Mouse (Mus musculus) embryo, embryonic 10 days (tissue): ENCODE measurements at regions not wholly inside any gene's neighbourhood (a gene's known extent, or its start where the extent isn't known, plus 50 kb on each side); places are given as distances from the start of the nearest gene placed in this dataset.

ENCODE experiments used
- DNase-seq: peaks from one replicate; pipeline ENCODE4 v3.0.0-alpha.2; 2015; ENCODE audit warnings: low spot score

GRCm38 (mm10) chr2:113959025-113959767, 54.2 kb downstream of the Gjd2 start:
- DNase-seq, result no peak

- DNase-seq, result no peak
Observed at GRCm38 (mm10) chr2:113952480-113952879, 60.9 kb downstream of the Gjd2 start.

- no peak for DNase-seq
Observed at GRCm38 (mm10) chr2:113949296-113949990, 64.0 kb downstream of the Gjd2 start.

- DNase-seq, result no peak
Observed at GRCm38 (mm10) chr2:113931689-113932088, 81.7 kb downstream of the Gjd2 start.

GRCm38 (mm10) chr2:113930948-113931347, 82.5 kb downstream of the Gjd2 start:
- no peak for DNase-seq

- DNase-seq, result no peak
Observed at GRCm38 (mm10) chr2:113929650-113930049, 81.2 kb upstream of the Arhgap11a start.

- DNase-seq, result no peak
Observed at GRCm38 (mm10) chr2:113924138-113924537, 75.7 kb upstream of the Arhgap11a start.

GRCm38 (mm10) chr2:113918913-113919312, 70.5 kb upstream of the Arhgap11a start:
- DNase-seq, result no peak

GRCm38 (mm10) chr2:113914248-113914647, 65.8 kb upstream of the Arhgap11a start:
- no peak for DNase-seq

GRCm38 (mm10) chr2:113911188-113911587, 62.7 kb upstream of the Arhgap11a start:
- no peak for DNase-seq

GRCm38 (mm10) chr2:113909502-113909901, 61.0 kb upstream of the Arhgap11a start:
- DNase-seq, result no peak

- DNase-seq, result no peak
Observed at GRCm38 (mm10) chr2:113908636-113909035, 60.2 kb upstream of the Arhgap11a start.

- no peak for DNase-seq
Observed at GRCm38 (mm10) chr2:113904414-113904813, 56.0 kb upstream of the Arhgap11a start.

- no peak for DNase-seq
Observed at GRCm38 (mm10) chr2:113903865-113904264, 55.4 kb upstream of the Arhgap11a start.

- peak; percentile 72 for DNase-seq
Observed at GRCm38 (mm10) chr2:113903006-113903545, 54.6 kb upstream of the Arhgap11a start.

- DNase-seq, result peak; percentile 29
Observed at GRCm38 (mm10) chr2:113902406-113902805, 53.9 kb upstream of the Arhgap11a start.

- peak; percentile 12 for DNase-seq
Observed at GRCm38 (mm10) chr2:113900496-113900895, 52.0 kb upstream of the Arhgap11a start.

- no peak for DNase-seq
Observed at GRCm38 (mm10) chr2:113898747-113899146, 50.3 kb upstream of the Arhgap11a start.
